Mouse (Mus musculus): Measurements from ENCODE around the gene 3110082I17Rik. TPM values are rescaled to one million over a fixed set of nuclear protein-coding genes. Genes with fewer than 3 reads are reported as not detected.
A peak's percentile ranks its signal among the peaks of the same experiment; 100 is the strongest.
"Not testable (repeated sequence)": the region's sequence is repeated elsewhere in the genome, so short reads cannot be mapped to it uniquely, and the experiment has no call there.

Gene 3110082I17Rik
- polyA plus RNA-seq, 1 experiment, result 4.8 TPM

GRCm38 (mm10) chr5:139391309-139391990 is 68.9 kb downstream of the 3110082I17Rik start:
- peak overlapping the region; percentile 18 for H3K27ac ChIP-seq (ENCODE audit: insufficient read depth, low read depth, low read length)
- H3K4me3 ChIP-seq (ENCODE audit: insufficient read depth, low read depth, low read length), result no peak overlapping the region
- 36% methylated on average over 11 of the region's 11 CpGs for WGBS
- H3K27me3 ChIP-seq (replicated peaks; ENCODE audit: control insufficient read depth, insufficient read depth, low read length), result no peaks in the 10 kb centered on the region
- DNase-seq, result no peak
- no peak for TF ChIP-seq POLR2A (IDR thresholded peaks at IDR 0.05; ENCODE audit: low read depth, low read length)
- no peak for TF ChIP-seq CTCF (conservative IDR thresholded peaks at IDR 0.05; ENCODE audit: insufficient read depth, insufficient read length, low read depth, low read length)
- H3K4me1 ChIP-seq (ENCODE audit: control insufficient read depth, insufficient read depth, low read length), result peaks cover 27% of the 10 kb centered on the region
- no peaks in the 10 kb centered on the region for H3K36me3 ChIP-seq (ENCODE audit: control insufficient read depth, insufficient read depth, low read length)

- not testable (repeated sequence) for H3K27me3 ChIP-seq (replicated peaks; ENCODE audit: control insufficient read depth, insufficient read depth, low read length); H3K36me3 ChIP-seq (ENCODE audit: control insufficient read depth, insufficient read depth, low read length); H3K4me3 ChIP-seq (ENCODE audit: insufficient read depth, low read depth, low read length); DNase-seq
- H3K4me1 ChIP-seq (ENCODE audit: control insufficient read depth, insufficient read depth, low read length), result peaks cover 32% of the 10 kb centered on the region
- 77% methylated on average over 5 of the region's 5 CpGs for WGBS
- H3K27ac ChIP-seq (ENCODE audit: insufficient read depth, low read depth, low read length), result peak overlapping the region; percentile 10
These were observed 69.8 kb downstream of the 3110082I17Rik start for GRCm38 (mm10) chr5:139390324-139391119.

DNA sequence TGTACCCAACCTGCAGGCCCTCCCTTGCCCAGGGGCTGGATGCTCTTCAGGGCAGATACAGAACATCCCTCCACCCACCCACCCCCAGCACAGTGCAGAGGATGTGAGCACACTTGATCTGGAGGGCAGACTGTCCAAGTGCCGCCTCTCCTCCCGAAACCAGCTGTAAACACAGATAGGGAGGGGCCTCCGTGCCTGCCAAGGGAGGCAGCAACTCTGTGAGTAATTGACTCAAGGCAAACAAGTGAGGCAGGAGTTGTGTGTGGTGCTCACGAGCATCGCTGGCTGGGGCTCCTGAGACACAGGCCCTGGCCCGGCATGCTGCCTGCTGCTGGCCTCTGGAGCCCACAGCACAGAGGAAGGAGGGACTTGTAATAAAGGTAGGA is 70.7 kb downstream of the 3110082I17Rik start:
- Histone ChIP-seq H3K27me3 (replicated peaks; ENCODE audit: control insufficient read depth, insufficient read depth, low read length) (no peaks in the 10 kb centered on the region), H3K27ac (ENCODE audit: insufficient read depth, low read depth, low read length) (peak overlapping the region; percentile 42; the same call in 1 of the 2 replicates), H3K4me1 (ENCODE audit: control insufficient read depth, insufficient read depth, low read length) (peaks cover 39% of the 10 kb centered on the region), H3K4me3 (ENCODE audit: insufficient read depth, low read depth, low read length) (no peak overlapping the region), H3K36me3 (ENCODE audit: control insufficient read depth, insufficient read depth, low read length) (no peaks in the 10 kb centered on the region)
- WGBS, result 11% methylated on average over 6 of the region's 6 CpGs
- TF ChIP-seq POLR2A (IDR thresholded peaks at IDR 0.05; ENCODE audit: low read depth, low read length) (no peak), CTCF (conservative IDR thresholded peaks at IDR 0.05; ENCODE audit: insufficient read depth, insufficient read length, low read depth, low read length) (no peak)
- DNase-seq, result peak; percentile 79

GRCm38 (mm10) chr5:139388694-139389675 is 71.3 kb downstream of the 3110082I17Rik start:
- Histone ChIP-seq H3K4me1 (ENCODE audit: control insufficient read depth, insufficient read depth, low read length) (peaks cover 41% of the 10 kb centered on the region), H3K27me3 (replicated peaks; ENCODE audit: control insufficient read depth, insufficient read depth, low read length) (no peaks in the 10 kb centered on the region), H3K27ac (ENCODE audit: insufficient read depth, low read depth, low read length) (peak overlapping the region; percentile 42), H3K4me3 (ENCODE audit: insufficient read depth, low read depth, low read length) (no peak overlapping the region), H3K36me3 (ENCODE audit: control insufficient read depth, insufficient read depth, low read length) (no peaks in the 10 kb centered on the region)
- DNase-seq, result no peak
- 58% methylated on average over 17 of the region's 17 CpGs for WGBS
- TF ChIP-seq POLR2A (IDR thresholded peaks at IDR 0.05; ENCODE audit: low read depth, low read length) (no peak), CTCF (conservative IDR thresholded peaks at IDR 0.05; ENCODE audit: insufficient read depth, insufficient read length, low read depth, low read length) (no peak)

GRCm38 (mm10) chr5:139388195-139388570 is 72.1 kb downstream of the 3110082I17Rik start:
- WGBS, result 42% methylated on average over 4 of the region's 4 CpGs
- DNase-seq, result peak; percentile 78
- H3K27me3 ChIP-seq (replicated peaks; ENCODE audit: control insufficient read depth, insufficient read depth, low read length), result no peaks in the 10 kb centered on the region
- peaks cover 47% of the 10 kb centered on the region for H3K4me1 ChIP-seq (ENCODE audit: control insufficient read depth, insufficient read depth, low read length)
- TF ChIP-seq CTCF (conservative IDR thresholded peaks at IDR 0.05; ENCODE audit: insufficient read depth, insufficient read length, low read depth, low read length), result no peak
- peak overlapping the region; percentile 42 for H3K27ac ChIP-seq (ENCODE audit: insufficient read depth, low read depth, low read length)
- no peaks in the 10 kb centered on the region for H3K36me3 ChIP-seq (ENCODE audit: control insufficient read depth, insufficient read depth, low read length)
- H3K4me3 ChIP-seq (ENCODE audit: insufficient read depth, low read depth, low read length), result no peak overlapping the region

DNA sequence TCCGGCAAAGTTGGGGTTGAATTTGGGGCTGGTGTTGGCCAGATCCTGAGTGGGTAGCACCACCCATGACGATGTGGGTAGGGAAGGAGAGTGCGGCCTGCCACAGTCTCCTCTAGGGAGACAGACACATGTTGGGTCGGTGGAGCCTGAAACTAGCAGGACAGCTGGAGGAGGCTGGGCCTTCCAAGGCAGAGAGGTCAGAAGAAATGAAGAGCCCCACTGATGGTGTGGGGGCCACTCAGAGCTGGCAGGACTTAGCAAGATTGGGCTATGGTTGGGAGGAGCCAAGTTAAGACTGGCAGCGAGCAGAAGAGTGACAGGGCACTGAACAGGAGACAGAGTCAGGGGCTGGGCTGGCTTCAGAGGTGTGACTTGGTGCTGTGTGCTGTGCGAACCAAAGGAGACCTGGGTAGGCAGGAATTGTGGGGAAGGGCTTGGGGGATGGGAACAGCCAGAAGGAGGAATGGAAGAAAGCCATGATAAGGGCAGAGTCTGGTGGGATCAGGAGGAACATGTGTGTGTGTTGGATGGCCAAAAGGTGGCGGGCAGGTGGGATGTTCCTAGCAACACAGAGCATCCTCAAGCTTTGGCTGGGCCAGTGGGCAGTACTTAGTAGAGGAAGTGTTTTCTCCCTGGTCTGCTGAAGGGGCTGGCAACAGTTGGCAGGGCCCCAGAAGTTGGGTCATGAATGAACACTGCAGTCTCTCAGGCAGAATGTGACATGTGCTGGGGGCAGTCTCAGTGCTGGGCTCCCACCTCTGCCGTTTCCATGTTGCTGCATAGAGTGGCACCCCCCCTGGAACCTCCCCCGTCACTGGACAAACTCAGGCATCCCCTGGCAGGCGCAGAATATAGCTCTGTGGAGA is 72.8 kb downstream of the 3110082I17Rik start:
- no peak overlapping the region for H3K4me3 ChIP-seq (ENCODE audit: insufficient read depth, low read depth, low read length)
- 73% methylated on average over 10 of the region's 10 CpGs for WGBS
- peaks cover 54% of the 10 kb centered on the region for H3K4me1 ChIP-seq (ENCODE audit: control insufficient read depth, insufficient read depth, low read length)
- H3K27ac ChIP-seq (ENCODE audit: insufficient read depth, low read depth, low read length), result peak overlapping the region; percentile 42
- H3K27me3 ChIP-seq (replicated peaks; ENCODE audit: control insufficient read depth, insufficient read depth, low read length), result no peaks in the 10 kb centered on the region
- no peak for DNase-seq
- no peak for TF ChIP-seq POLR2A (IDR thresholded peaks at IDR 0.05; ENCODE audit: low read depth, low read length)
- H3K36me3 ChIP-seq (ENCODE audit: control insufficient read depth, insufficient read depth, low read length), result no peaks in the 10 kb centered on the region
